Comparison of ENCODE assay signal across 12 mouse cellular contexts in genomic region chr9:57978025-57978424, GRCm38 (mm10). TPM values are rescaled to one million over a fixed set of nuclear protein-coding genes. Genes with fewer than 3 reads are reported as not detected.
"Had no signal": no experiment of that assay in that cellular context is flagged by ENCODE, and none has a peak within 500 bp of the region (broad histone marks: within the 10 kb centered on the region; RNA-seq: fewer than 3 reads in every experiment).

No protein-coding gene starts in this region.

- H3K36me3 ChIP-seq: limb, embryonic 15.5 days; liver, embryonic 12.5 days; midbrain, embryonic 10.5 days; neural tube, embryonic 13.5 days had no signal

- H3K27me3 ChIP-seq: limb, embryonic 15.5 days; liver, embryonic 12.5 days; neural tube, embryonic 13.5 days had no signal

- DNase-seq: kidney, adult 8-10 months; kidney, postnatal 25 days; lung, embryonic 14.5 days; lung, postnatal 14 days; midbrain, embryonic 14.5 days; right cerebral cortex, postnatal 14 days; thymus, postnatal 14 days had no signal

- H3K4me1 ChIP-seq: liver, embryonic 12.5 days had no signal

- H3K9ac ChIP-seq: limb, embryonic 15.5 days; liver, embryonic 12.5 days; lung, embryonic 14.5 days; neural tube, embryonic 13.5 days had no signal

- H3K4me3 ChIP-seq: left cerebral cortex, adult 2 months; limb, embryonic 15.5 days; liver, embryonic 12.5 days; midbrain, embryonic 10.5 days; neural tube, embryonic 13.5 days had no signal

- H3K4me2 ChIP-seq: limb, embryonic 15.5 days; liver, embryonic 12.5 days; lung, embryonic 14.5 days; neural tube, embryonic 13.5 days had no signal

- ATAC-seq: liver, embryonic 12.5 days had no signal

- H3K27ac ChIP-seq: left cerebral cortex, adult 2 months; limb, embryonic 15.5 days; liver, embryonic 12.5 days; midbrain, embryonic 10.5 days; neural tube, embryonic 13.5 days had no signal

- H3K9me3 ChIP-seq: limb, embryonic 15.5 days; liver, embryonic 12.5 days had no signal

RNA-seq across cellular contexts. Expression of gene Sema7a, which starts 38.1 kb away (rescaled TPM):
- polyA plus RNA-seq: liver, embryonic 12.5 days had no signal
